Mouse (Mus musculus): ENCODE data around the gene Hcn2. TPM values are rescaled to one million over a fixed set of nuclear protein-coding genes. Genes with fewer than 3 reads are reported as not detected.

Hcn2 gene
- polyA plus RNA-seq, 1 experiment from 2014 or later: 0.20 TPM

DNA sequence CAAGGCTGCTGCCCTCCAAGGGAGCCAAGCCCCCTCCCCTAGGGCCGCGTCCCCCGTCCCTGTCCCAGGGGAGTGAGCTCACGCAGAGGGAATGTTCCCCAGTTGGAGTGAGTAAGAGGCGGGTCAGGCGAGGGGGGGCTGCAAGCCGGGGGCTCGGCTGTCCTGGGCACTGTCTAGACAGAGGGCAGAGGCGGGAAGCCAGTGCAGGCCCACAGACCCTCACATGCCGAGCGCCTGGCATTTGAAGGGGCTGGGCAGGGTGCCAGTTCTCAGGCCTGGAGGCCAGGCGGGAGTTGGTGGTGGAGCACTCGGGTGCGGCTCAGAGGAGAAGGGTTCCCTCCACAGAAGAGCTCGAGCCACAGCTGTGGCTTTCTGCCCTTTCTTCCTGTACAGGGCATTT is 61.6 kb downstream of the Hcn2 start:
- H3K9me3 ChIP-seq (ENCODE audit: control insufficient read depth, low read length): no peaks in the 10 kb centered on the region
- H3K4me1 ChIP-seq (replicated peaks; ENCODE audit: control insufficient read depth, insufficient read depth, low read length): peaks cover 13% of the 10 kb centered on the region; the same call in 1 of the 2 replicates
- 16% methylated on average over 14 of the region's 15 CpGs for WGBS
- H3K9ac ChIP-seq (ENCODE audit: low read depth, low read length): no peak overlapping the region
- no peak overlapping the region for H3K4me3 ChIP-seq (ENCODE audit: low read depth, low read length)
- DNase-seq (ENCODE audit: low spot score) (no peak), ATAC-seq (ENCODE audit: low FRiP score) (no peak)
- H3K4me2 ChIP-seq (replicated peaks; ENCODE audit: low read depth, low read length): no peak overlapping the region
- no peak overlapping the region for H3K27ac ChIP-seq (ENCODE audit: low read depth, low read length)
- no peaks in the 10 kb centered on the region for H3K36me3 ChIP-seq (ENCODE audit: control insufficient read depth, insufficient read depth, low read length)
- peaks cover 47% of the 10 kb centered on the region for H3K27me3 ChIP-seq (ENCODE audit: control insufficient read depth, insufficient read depth, low read length)

DNA sequence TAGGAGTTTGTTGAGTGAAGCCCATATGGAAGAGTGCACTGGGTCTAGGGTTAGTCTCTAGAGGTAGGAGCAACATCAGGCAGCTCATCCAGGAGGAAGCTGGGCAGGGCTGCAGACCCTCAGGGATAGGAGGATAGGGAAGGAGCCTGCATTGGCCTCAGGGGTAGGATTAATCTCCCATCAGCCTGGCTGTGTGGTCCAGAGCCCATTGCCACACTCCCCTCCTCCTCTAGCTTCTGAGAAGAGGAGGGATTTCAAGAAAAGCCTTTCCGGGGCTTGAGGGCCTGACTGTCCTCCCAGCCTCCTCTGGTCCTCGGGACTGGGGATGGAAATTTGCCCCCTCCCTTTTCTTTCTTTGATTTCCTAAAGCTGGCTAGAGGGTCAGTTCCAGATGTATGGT is 62.8 kb downstream of the Hcn2 start:
- Histone ChIP-seq H3K27me3 (ENCODE audit: control insufficient read depth, insufficient read depth, low read length) (peaks cover 50% of the 10 kb centered on the region), H3K9ac (ENCODE audit: low read depth, low read length) (no peak overlapping the region), H3K36me3 (ENCODE audit: control insufficient read depth, insufficient read depth, low read length) (no peaks in the 10 kb centered on the region), H3K4me1 (replicated peaks; ENCODE audit: control insufficient read depth, insufficient read depth, low read length) (peaks cover 13% of the 10 kb centered on the region; the same call in 1 of the 2 replicates), H3K9me3 (ENCODE audit: control insufficient read depth, low read length) (no peaks in the 10 kb centered on the region), H3K27ac (ENCODE audit: low read depth, low read length) (no peak overlapping the region), H3K4me2 (replicated peaks; ENCODE audit: low read depth, low read length) (no peak overlapping the region), H3K4me3 (ENCODE audit: low read depth, low read length) (no peak overlapping the region)
- DNase-seq (ENCODE audit: low spot score) (no peak), ATAC-seq (ENCODE audit: low FRiP score) (no peak)
- 28% methylated on average over 2 of the region's 2 CpGs for WGBS

DNA sequence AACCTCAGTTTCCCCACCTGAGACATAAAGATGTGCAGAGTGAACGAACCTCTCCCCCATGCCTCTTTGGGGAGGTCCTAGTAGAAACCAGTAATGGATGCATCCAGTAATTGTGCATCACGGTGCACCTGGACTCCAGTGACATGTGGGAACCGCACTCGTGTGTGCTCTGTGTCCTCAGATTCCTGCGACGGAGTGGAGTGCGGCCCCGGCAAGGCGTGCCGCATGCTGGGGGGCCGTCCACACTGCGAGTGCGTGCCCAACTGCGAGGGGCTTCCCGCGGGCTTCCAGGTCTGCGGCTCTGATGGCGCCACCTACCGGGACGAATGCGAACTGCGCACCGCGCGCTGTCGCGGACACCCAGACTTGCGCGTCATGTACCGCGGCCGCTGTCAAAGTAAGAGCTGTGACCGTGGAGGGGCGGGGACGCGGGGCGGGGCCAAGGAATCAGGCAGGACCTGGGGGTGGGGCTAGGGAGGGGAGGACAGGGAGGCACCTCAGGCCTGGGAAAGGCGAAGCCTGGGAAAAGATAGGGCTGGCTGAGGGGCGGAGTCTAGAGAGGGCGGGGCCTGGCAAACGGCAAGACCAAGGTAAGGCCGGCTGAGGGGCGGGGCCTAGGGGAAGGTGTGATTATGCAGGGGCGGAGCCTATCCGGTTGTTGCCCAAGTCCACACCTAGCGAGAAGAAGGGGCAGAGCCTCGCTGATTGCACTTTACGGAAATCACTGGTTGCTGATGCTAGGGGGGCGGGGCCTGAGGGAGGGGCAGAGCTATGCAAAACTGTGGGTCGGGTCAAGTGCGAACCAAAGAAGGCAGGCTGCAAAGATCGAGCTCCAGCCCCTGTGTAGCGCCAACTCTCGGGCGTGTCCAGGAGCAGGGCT is 63.6 kb downstream of the Hcn2 start:
- DNase-seq (ENCODE audit: low spot score): peak; percentile 96
- Histone ChIP-seq H3K27me3 (ENCODE audit: control insufficient read depth, insufficient read depth, low read length) (peaks cover 50% of the 10 kb centered on the region), H3K9me3 (ENCODE audit: control insufficient read depth, low read length) (no peaks in the 10 kb centered on the region), H3K4me3 (ENCODE audit: low read depth, low read length) (peak overlapping the region; percentile 15), H3K4me1 (replicated peaks; ENCODE audit: control insufficient read depth, insufficient read depth, low read length) (peaks cover 13% of the 10 kb centered on the region; the same call in 1 of the 2 replicates), H3K9ac (ENCODE audit: low read depth, low read length) (no peak overlapping the region), H3K36me3 (ENCODE audit: control insufficient read depth, insufficient read depth, low read length) (no peaks in the 10 kb centered on the region), H3K27ac (ENCODE audit: low read depth, low read length) (no peak overlapping the region), H3K4me2 (replicated peaks; ENCODE audit: low read depth, low read length) (peak overlapping the region; percentile 33)
- 3% methylated on average over 55 of the region's 55 CpGs for WGBS
- ATAC-seq (ENCODE audit: low FRiP score): peak; percentile 91

DNA sequence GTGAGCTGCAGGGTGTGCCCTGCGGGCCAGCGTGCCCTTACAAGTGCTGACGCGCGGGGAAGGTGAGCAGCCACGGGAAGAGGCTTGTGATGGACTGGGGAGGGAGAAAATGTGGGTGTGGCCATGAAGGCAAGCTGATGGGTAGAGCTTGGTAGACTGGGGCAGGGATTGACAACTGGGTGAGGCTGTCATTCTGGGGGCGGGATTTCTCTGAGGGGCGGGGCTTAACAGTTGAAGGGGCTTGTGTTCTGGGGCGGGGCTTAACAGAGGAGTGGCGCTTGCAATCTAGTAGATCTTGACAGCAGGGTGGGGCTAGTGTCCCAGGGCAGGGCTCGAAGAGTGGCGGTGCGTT is 64.2 kb downstream of the Hcn2 start:
- Histone ChIP-seq H3K9me3 (ENCODE audit: control insufficient read depth, low read length) (no peaks in the 10 kb centered on the region), H3K4me3 (ENCODE audit: low read depth, low read length) (peak overlapping the region; percentile 15), H3K27me3 (ENCODE audit: control insufficient read depth, insufficient read depth, low read length) (peaks cover 50% of the 10 kb centered on the region), H3K27ac (ENCODE audit: low read depth, low read length) (no peak overlapping the region), H3K4me2 (replicated peaks; ENCODE audit: low read depth, low read length) (peak overlapping the region; percentile 33), H3K4me1 (replicated peaks; ENCODE audit: control insufficient read depth, insufficient read depth, low read length) (peaks cover 13% of the 10 kb centered on the region; the same call in 1 of the 2 replicates), H3K9ac (ENCODE audit: low read depth, low read length) (no peak overlapping the region), H3K36me3 (ENCODE audit: control insufficient read depth, insufficient read depth, low read length) (no peaks in the 10 kb centered on the region)
- 0% methylated on average over 13 of the region's 13 CpGs for WGBS
- ATAC-seq (ENCODE audit: low FRiP score) (no peak), DNase-seq (ENCODE audit: low spot score) (peak; percentile 65)

DNA sequence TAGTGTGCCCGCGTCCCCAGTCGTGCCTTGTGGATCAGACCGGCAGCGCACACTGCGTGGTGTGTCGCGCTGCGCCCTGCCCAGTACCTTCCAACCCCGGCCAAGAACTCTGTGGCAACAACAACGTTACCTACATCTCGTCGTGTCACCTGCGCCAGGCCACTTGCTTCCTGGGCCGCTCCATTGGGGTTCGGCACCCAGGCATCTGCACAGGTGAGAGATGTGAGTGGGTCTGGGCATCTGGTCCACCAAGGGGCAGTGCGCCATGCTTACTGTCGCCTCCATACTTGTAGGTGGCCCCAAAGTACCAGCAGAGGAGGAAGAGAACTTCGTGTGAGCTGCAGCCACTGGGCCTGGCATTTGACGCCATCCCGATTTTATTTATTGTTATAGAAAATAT is 64.7 kb downstream of the Hcn2 start:
- no peak overlapping the region for H3K9ac ChIP-seq (ENCODE audit: low read depth, low read length)
- H3K4me3 ChIP-seq (ENCODE audit: low read depth, low read length): no peak overlapping the region

DNA sequence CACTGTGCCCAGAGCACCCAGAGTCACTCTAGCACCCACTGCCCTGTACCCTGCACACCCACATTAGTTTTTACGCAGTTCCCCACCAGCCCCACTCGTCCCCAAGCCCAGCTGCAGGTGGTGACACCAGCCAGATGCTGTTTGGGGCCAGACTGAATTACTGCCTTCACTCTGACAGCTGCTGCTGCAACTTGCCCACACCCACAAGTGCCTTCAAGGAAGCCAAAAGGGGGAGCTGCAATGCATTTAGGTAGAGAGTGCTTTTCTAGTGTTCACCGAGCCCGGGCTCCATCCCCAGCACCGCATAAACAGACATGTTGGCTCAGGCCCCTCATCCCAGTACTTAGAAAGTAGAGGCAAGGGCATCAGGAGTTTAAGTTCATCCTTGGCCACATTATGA is 65.5 kb downstream of the Hcn2 start:
- H3K4me3 ChIP-seq (ENCODE audit: low read depth, low read length): no peak overlapping the region
- WGBS: 47% methylated on average over 5 of the region's 5 CpGs
- H3K27me3 ChIP-seq (ENCODE audit: control insufficient read depth, insufficient read depth, low read length): peaks cover 46% of the 10 kb centered on the region
- H3K4me1 ChIP-seq (replicated peaks; ENCODE audit: control insufficient read depth, insufficient read depth, low read length): peaks cover 12% of the 10 kb centered on the region; the same call in 1 of the 2 replicates
- H3K9me3 ChIP-seq (ENCODE audit: control insufficient read depth, low read length): no peaks in the 10 kb centered on the region
- DNase-seq (ENCODE audit: low spot score) (no peak), ATAC-seq (ENCODE audit: low FRiP score) (no peak)
- no peak overlapping the region for H3K4me2 ChIP-seq (replicated peaks; ENCODE audit: low read depth, low read length)
- no peaks in the 10 kb centered on the region for H3K36me3 ChIP-seq (ENCODE audit: control insufficient read depth, insufficient read depth, low read length)
- H3K27ac ChIP-seq (ENCODE audit: low read depth, low read length): no peak overlapping the region
- H3K9ac ChIP-seq (ENCODE audit: low read depth, low read length): no peak overlapping the region

More for the DNA sequence above, 64.7 kb downstream of the Hcn2 start:
- Histone ChIP-seq H3K9me3 (ENCODE audit: control insufficient read depth, low read length) (no peaks in the 10 kb centered on the region), H3K27ac (ENCODE audit: low read depth, low read length) (no peak overlapping the region), H3K36me3 (ENCODE audit: control insufficient read depth, insufficient read depth, low read length) (no peaks in the 10 kb centered on the region), H3K27me3 (ENCODE audit: control insufficient read depth, insufficient read depth, low read length) (peaks cover 50% of the 10 kb centered on the region), H3K4me2 (replicated peaks; ENCODE audit: low read depth, low read length) (peak overlapping the region; percentile 33; the same call in 1 of the 2 replicates), H3K4me1 (replicated peaks; ENCODE audit: control insufficient read depth, insufficient read depth, low read length) (peaks cover 13% of the 10 kb centered on the region; the same call in 1 of the 2 replicates)
- ATAC-seq (ENCODE audit: low FRiP score): no peak
- DNase-seq (ENCODE audit: low spot score): no peak
- WGBS: 32% methylated on average over 21 of the region's 21 CpGs

DNA sequence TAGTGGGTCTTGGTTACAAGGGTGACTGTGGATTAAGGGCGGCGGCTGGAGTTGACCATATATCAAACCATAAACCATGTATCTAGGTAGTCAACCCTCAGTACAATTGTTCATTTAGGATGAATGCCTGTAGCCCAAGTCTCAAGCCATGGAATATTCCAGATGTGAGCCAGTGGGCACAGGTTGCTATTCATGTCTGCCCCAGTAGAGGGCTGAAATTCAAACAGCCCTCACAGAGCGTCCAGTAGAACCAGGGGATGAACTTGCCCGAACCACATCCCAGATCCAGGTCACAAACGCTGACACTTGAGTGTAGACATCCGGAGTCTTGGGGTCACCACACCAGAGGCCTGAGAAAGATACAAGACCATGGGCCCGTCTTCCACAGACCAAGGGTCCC is 66.6 kb downstream of the Hcn2 start:
- Histone ChIP-seq H3K27ac (ENCODE audit: low read depth, low read length) (no peak overlapping the region), H3K27me3 (ENCODE audit: control insufficient read depth, insufficient read depth, low read length) (peaks cover 35% of the 10 kb centered on the region), H3K9ac (ENCODE audit: low read depth, low read length) (no peak overlapping the region), H3K4me3 (ENCODE audit: low read depth, low read length) (no peak overlapping the region), H3K9me3 (ENCODE audit: control insufficient read depth, low read length) (no peaks in the 10 kb centered on the region), H3K4me1 (replicated peaks; ENCODE audit: control insufficient read depth, insufficient read depth, low read length) (0 out of 2 replicates have a peak, but pooled peaks cover 8% of the 10 kb centered on the region), H3K4me2 (replicated peaks; ENCODE audit: low read depth, low read length) (no peak overlapping the region), H3K36me3 (ENCODE audit: control insufficient read depth, insufficient read depth, low read length) (no peaks in the 10 kb centered on the region)
- DNase-seq (ENCODE audit: low spot score): no peak
- no peak for ATAC-seq (ENCODE audit: low FRiP score)
- 62% methylated on average over 7 of the region's 7 CpGs for WGBS

DNA sequence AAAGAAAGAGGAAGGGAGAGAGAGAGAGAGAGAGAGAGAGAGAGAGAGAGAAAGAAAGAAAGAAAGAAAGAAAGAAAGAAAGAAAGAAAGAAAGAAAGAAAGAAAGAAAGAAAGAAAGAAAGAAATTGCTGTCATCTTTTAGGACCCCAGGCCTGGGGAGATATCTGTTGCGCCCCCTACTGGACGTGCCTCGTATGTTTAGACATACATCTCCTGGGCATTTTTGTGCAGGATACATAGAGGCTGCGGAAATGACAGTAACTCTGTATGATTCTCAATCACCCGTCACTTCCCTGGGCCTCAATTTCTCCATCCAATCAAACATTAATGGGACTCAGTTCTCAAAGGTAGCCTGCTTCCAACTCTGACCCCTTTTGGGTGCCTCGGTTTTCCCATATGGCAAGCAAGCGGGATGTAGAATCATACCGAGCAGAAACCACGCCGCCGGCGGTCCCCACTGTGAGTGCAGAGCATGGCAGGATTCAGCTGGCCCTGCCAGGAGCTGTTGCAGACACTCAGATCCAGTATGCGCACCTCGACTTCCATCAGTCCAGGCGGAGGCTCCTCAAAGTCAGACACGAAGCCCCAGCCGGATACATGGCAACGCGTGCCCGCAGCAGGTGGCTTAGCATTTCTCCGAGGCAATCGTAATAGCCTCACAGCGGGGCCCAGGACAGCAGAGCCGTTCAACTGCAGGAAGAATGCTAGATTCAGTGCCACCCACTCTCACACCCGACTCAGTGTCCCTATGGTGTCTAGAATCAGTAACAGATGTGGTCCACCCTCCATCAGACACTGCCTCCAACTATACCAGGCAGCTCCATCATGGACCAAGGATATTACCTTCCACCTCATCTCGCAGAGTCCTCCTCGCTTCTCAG is 67.7 kb downstream of the Hcn2 start:
- H3K4me2 ChIP-seq (replicated peaks; ENCODE audit: low read depth, low read length): no peak overlapping the region
- ATAC-seq (ENCODE audit: low FRiP score) (no peak), DNase-seq (ENCODE audit: low spot score) (peak; percentile 71)
- no peaks in the 10 kb centered on the region for H3K9me3 ChIP-seq (ENCODE audit: control insufficient read depth, low read length)
- H3K27ac ChIP-seq (ENCODE audit: low read depth, low read length): no peak overlapping the region
- 32% methylated on average over 27 of the region's 27 CpGs for WGBS
- H3K27me3 ChIP-seq (ENCODE audit: control insufficient read depth, insufficient read depth, low read length): peaks cover 24% of the 10 kb centered on the region
- H3K9ac ChIP-seq (ENCODE audit: low read depth, low read length): no peak overlapping the region
- H3K4me1 ChIP-seq (replicated peaks; ENCODE audit: control insufficient read depth, insufficient read depth, low read length): 0 out of 2 replicates have a peak, but pooled peaks cover 6% of the 10 kb centered on the region
- no peaks in the 10 kb centered on the region for H3K36me3 ChIP-seq (ENCODE audit: control insufficient read depth, insufficient read depth, low read length)
- no peak overlapping the region for H3K4me3 ChIP-seq (ENCODE audit: low read depth, low read length)

All from hindbrain, embryonic 11.5 days (tissue).